Mouse (Mus musculus): ENCODE measurements around the gene Acer3. TPM values are rescaled to one million over a fixed set of nuclear protein-coding genes. Genes with fewer than 3 reads are reported as not detected.
A peak's percentile ranks its signal among the peaks of the same experiment; 100 is the strongest.

Acer3 gene
- total RNA-seq, 1 experiment = 26.2 TPM

- Histone ChIP-seq H3K36me3 (ENCODE audit: control insufficient read depth, insufficient read depth, low read length, poor library complexity, severe bottlenecking) (no peaks in the 10 kb centered on the region), H3K27ac (ENCODE audit: insufficient read depth, low read depth, low read length, poor library complexity, severe bottlenecking) (no peak overlapping the region), H3K4me3 (ENCODE audit: insufficient read depth in 1 of 2, low read depth in 1 of 2, low read length in 2 of 2, poor library complexity in 1 of 2, severe bottlenecking in 1 of 2) (no peak overlapping the region), H3K9me3 (ENCODE audit: control insufficient read depth, insufficient read depth, low read depth, low read length) (no peaks in the 10 kb centered on the region), H3K4me1 (ENCODE audit: control insufficient read depth in 2 of 2, insufficient read depth in 2 of 2, low read length in 2 of 2, poor library complexity in 1 of 2) (peaks cover 0 to 2% of the 10 kb centered on the region in 2 experiments; a peak in 2 of 4 replicates), H3K9ac (ENCODE audit: insufficient read depth, low read depth, low read length, poor library complexity, severe bottlenecking) (no peak overlapping the region)
- no peak for DNase-seq (ENCODE audit: low read depth, low spot score)
- in situ Hi-C loops (cut with MboI; ENCODE audit: low sequenced_read_pairs in 2 of 2, unreplicated experiment in 2 of 2) = loop anchor here in 1 of 2 experiments (10.0 kb wide), 1 partner anchor 90 kb away; no protein-coding TSS in a partner anchor
- TF ChIP-seq MAFK (IDR thresholded peaks at IDR 0.05; ENCODE audit: insufficient read depth, low read depth, low read length) = no peak
- no peak for TF ChIP-seq ZNF384 (IDR thresholded peaks at IDR 0.05; ENCODE audit: low read depth, low read length)
- no peak for TF ChIP-seq HCFC1 (IDR thresholded peaks at IDR 0.05; ENCODE audit: borderline replicate concordance, insufficient read depth, low read length)
- no peak for TF ChIP-seq CHD2 (IDR thresholded peaks at IDR 0.05; ENCODE audit: low read depth, low read length)
- no peak for TF ChIP-seq ZC3H11A (IDR thresholded peaks at IDR 0.05; ENCODE audit: borderline replicate concordance, low read depth, low read length)
These were observed 23.4 kb upstream of the Acer3 start for GRCm38 (mm10) chr7:98344361-98344760.

DNA sequence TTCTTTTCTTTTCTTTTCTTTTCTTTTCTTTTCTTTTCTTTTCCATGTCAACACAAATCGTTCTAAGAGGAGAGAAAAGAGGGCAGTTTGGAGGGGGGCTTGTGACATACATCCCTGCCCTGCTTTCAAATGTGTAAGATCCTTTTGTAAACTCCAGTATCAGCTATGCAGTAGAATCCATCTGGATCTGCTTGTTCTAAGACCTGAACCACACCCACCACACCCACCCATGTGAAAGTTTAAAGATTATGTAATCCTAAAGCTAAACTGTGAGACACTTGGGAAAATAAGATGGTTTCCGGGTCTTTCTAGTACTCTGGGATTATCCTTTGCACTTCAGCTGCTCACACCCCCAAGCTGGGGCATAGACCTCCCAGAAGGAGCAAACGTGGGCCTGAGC lies 21.2 kb upstream of the Acer3 start:
- no peak for DNase-seq (ENCODE audit: low read depth, low spot score)
- no peak for TF ChIP-seq MAFK (IDR thresholded peaks at IDR 0.05; ENCODE audit: insufficient read depth, low read depth, low read length)
- no peak for TF ChIP-seq HCFC1 (IDR thresholded peaks at IDR 0.05; ENCODE audit: borderline replicate concordance, insufficient read depth, low read length)
- TF ChIP-seq ZC3H11A (IDR thresholded peaks at IDR 0.05; ENCODE audit: borderline replicate concordance, low read depth, low read length) = no peak
- no peak for TF ChIP-seq ZNF384 (IDR thresholded peaks at IDR 0.05; ENCODE audit: low read depth, low read length)
- TF ChIP-seq CHD2 (IDR thresholded peaks at IDR 0.05; ENCODE audit: low read depth, low read length) = no peak
- Histone ChIP-seq H3K36me3 (ENCODE audit: control insufficient read depth, insufficient read depth, low read length, poor library complexity, severe bottlenecking) (no peaks in the 10 kb centered on the region), H3K9ac (ENCODE audit: insufficient read depth, low read depth, low read length, poor library complexity, severe bottlenecking) (no peak overlapping the region), H3K4me1 (ENCODE audit: control insufficient read depth in 2 of 2, insufficient read depth in 2 of 2, low read length in 2 of 2, poor library complexity in 1 of 2) (peaks cover 0 to 2% of the 10 kb centered on the region in 2 experiments; a peak in 2 of 4 replicates), H3K4me3 (ENCODE audit: insufficient read depth in 1 of 2, low read depth in 1 of 2, low read length in 2 of 2, poor library complexity in 1 of 2, severe bottlenecking in 1 of 2) (no peak overlapping the region), H3K9me3 (ENCODE audit: control insufficient read depth, insufficient read depth, low read depth, low read length) (no peaks in the 10 kb centered on the region), H3K27ac (ENCODE audit: insufficient read depth, low read depth, low read length, poor library complexity, severe bottlenecking) (no peak overlapping the region)
- in situ Hi-C loops (cut with MboI; ENCODE audit: low sequenced_read_pairs in 2 of 2, unreplicated experiment in 2 of 2) = loop anchor here in 1 of 2 experiments (10.0 kb wide), 1 partner anchor 93 kb away; no protein-coding TSS in a partner anchor

DNA sequence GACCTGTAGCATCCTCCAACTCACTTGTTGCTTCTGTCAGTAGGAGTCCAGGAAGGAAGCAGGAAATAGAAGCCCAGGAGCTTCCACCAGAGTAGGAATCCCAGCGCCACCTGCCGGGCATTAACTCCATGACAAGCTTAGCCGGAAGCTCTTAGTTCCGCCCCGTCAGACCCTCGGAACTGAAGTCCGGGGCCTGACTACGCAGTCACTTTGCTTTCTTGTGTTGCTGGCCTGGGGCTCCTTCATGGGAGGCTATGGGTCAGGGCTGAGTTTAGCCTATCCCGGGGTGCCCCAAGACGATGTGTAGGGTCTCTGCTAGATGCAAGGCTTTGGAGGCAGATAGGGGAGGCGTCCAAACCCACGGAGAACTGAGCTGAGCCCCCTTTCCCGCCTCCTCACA lies 20.5 kb upstream of the Acer3 start:
- no peak overlapping the region for H3K27ac ChIP-seq (ENCODE audit: insufficient read depth, low read depth, low read length, poor library complexity, severe bottlenecking)
- H3K36me3 ChIP-seq (ENCODE audit: control insufficient read depth, insufficient read depth, low read length, poor library complexity, severe bottlenecking) = no peaks in the 10 kb centered on the region
- in situ Hi-C loops (cut with MboI; ENCODE audit: low sequenced_read_pairs in 2 of 2, unreplicated experiment in 2 of 2) = loop anchor here in 1 of 2 experiments (10.0 kb wide), 1 partner anchor 93 kb away; no protein-coding TSS in a partner anchor
- peak; percentile 88 for DNase-seq (ENCODE audit: low read depth, low spot score)
- TF ChIP-seq ZC3H11A (IDR thresholded peaks at IDR 0.05; ENCODE audit: borderline replicate concordance, low read depth, low read length) = peak; percentile 38; the same call in 1 of the 2 replicates
- TF ChIP-seq HCFC1 (IDR thresholded peaks at IDR 0.05; ENCODE audit: borderline replicate concordance, insufficient read depth, low read length) = no peak
- TF ChIP-seq CHD2 (IDR thresholded peaks at IDR 0.05; ENCODE audit: low read depth, low read length) = no peak
- TF ChIP-seq ZNF384 (IDR thresholded peaks at IDR 0.05; ENCODE audit: low read depth, low read length) = no peak
- TF ChIP-seq MAFK (IDR thresholded peaks at IDR 0.05; ENCODE audit: insufficient read depth, low read depth, low read length) = no peak
- H3K9ac ChIP-seq (ENCODE audit: insufficient read depth, low read depth, low read length, poor library complexity, severe bottlenecking) = peak overlapping the region; percentile 68
- peak overlapping the region; percentile 26 to 31; a peak in 2 of 4 replicates for H3K4me3 ChIP-seq (ENCODE audit: insufficient read depth in 1 of 2, low read depth in 1 of 2, low read length in 2 of 2, poor library complexity in 1 of 2, severe bottlenecking in 1 of 2)
- no peaks in the 10 kb centered on the region for H3K9me3 ChIP-seq (ENCODE audit: control insufficient read depth, insufficient read depth, low read depth, low read length)
- peaks cover 0 to 2% of the 10 kb centered on the region in 2 experiments; a peak in 2 of 4 replicates for H3K4me1 ChIP-seq (ENCODE audit: control insufficient read depth in 2 of 2, insufficient read depth in 2 of 2, low read length in 2 of 2, poor library complexity in 1 of 2)

DNA sequence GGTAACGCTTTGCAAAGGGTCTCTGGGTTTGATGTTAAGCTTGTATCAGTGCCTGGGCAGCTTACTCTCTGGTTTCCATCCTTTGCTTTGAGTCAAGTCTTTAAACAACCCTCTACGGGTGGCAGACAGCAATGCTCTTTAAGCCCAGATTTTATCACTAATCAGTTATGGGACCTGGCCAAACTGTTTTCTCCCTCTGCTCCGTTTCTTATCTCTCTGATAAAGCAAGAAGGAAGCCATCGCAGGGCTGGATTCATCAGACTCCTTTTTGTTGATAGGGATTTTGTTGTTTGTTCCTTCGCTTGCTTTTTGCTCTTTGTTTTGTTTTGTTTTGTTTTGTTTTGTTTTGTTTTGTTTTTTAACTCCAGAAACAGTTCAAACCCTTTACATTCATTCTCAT lies 19.3 kb upstream of the Acer3 start:
- Histone ChIP-seq H3K4me1 (ENCODE audit: control insufficient read depth in 2 of 2, insufficient read depth in 2 of 2, low read length in 2 of 2, poor library complexity in 1 of 2) (peaks cover 0 to 2% of the 10 kb centered on the region in 2 experiments; a peak in 2 of 4 replicates), H3K9ac (ENCODE audit: insufficient read depth, low read depth, low read length, poor library complexity, severe bottlenecking) (no peak overlapping the region), H3K9me3 (ENCODE audit: control insufficient read depth, insufficient read depth, low read depth, low read length) (no peaks in the 10 kb centered on the region), H3K36me3 (ENCODE audit: control insufficient read depth, insufficient read depth, low read length, poor library complexity, severe bottlenecking) (no peaks in the 10 kb centered on the region), H3K27ac (ENCODE audit: insufficient read depth, low read depth, low read length, poor library complexity, severe bottlenecking) (no peak overlapping the region), H3K4me3 (ENCODE audit: insufficient read depth in 1 of 2, low read depth in 1 of 2, low read length in 2 of 2, poor library complexity in 1 of 2, severe bottlenecking in 1 of 2) (no peak overlapping the region)
- no peak for TF ChIP-seq MAFK (IDR thresholded peaks at IDR 0.05; ENCODE audit: insufficient read depth, low read depth, low read length)
- TF ChIP-seq CHD2 (IDR thresholded peaks at IDR 0.05; ENCODE audit: low read depth, low read length) = no peak
- no peak for TF ChIP-seq ZNF384 (IDR thresholded peaks at IDR 0.05; ENCODE audit: low read depth, low read length)
- no peak for TF ChIP-seq ZC3H11A (IDR thresholded peaks at IDR 0.05; ENCODE audit: borderline replicate concordance, low read depth, low read length)
- no peak for TF ChIP-seq HCFC1 (IDR thresholded peaks at IDR 0.05; ENCODE audit: borderline replicate concordance, insufficient read depth, low read length)
- in situ Hi-C loops (cut with MboI; ENCODE audit: low sequenced_read_pairs in 2 of 2, unreplicated experiment in 2 of 2) = loop anchor here in 1 of 2 experiments (10.0 kb wide), 1 partner anchor 94 kb away; no protein-coding TSS in a partner anchor
- DNase-seq (ENCODE audit: low read depth, low spot score) = no peak

All from ES-E14 (cell line).